Mouse (Mus musculus): Measurements from ENCODE around the gene Lrp5.

GRCm38 (mm10) chr19:3534945-3535344, 151.4 kb downstream of the Lrp5 start:
- TF ChIP-seq CTCF (IDR thresholded peaks at IDR 0.05; ENCODE audit: low read depth) (no peak), EP300 (optimal IDR thresholded peaks at IDR 0.05) (no peak)
